Mouse (Mus musculus) CD8-positive naive resting alpha-beta T cell, adult 2 months (primary cell): ENCODE results near the gene Msl2.

Experiments used
- DNase-seq, 2 experiments: peaks; one replicate each; pipeline ENCODE4 v3.0.0; 2022; ENCODE audit warnings: low read depth in 2 of 2, low spot score in 2 of 2

The Msl2 gene

DNA sequence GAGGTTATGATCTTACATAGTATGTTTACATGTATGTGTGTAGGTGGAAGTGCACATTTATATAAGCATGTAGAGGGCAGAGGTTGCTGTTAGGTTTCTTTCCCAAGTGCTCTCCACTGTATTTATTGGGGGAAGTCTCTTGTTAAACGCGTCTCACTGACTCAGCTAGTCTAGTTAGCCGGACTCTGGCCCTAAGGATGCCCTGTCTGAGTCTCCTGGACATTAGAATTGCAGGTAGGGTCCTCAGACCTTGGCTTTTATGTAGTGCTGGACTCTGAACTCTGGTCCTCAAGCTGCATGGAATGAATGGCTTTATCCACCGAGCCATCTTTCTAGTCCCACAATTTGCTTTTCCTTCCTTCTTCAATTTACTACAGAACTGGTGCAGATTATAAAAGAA is 69.7 kb downstream of the Msl2 start:
- DNase-seq = no peak

DNA sequence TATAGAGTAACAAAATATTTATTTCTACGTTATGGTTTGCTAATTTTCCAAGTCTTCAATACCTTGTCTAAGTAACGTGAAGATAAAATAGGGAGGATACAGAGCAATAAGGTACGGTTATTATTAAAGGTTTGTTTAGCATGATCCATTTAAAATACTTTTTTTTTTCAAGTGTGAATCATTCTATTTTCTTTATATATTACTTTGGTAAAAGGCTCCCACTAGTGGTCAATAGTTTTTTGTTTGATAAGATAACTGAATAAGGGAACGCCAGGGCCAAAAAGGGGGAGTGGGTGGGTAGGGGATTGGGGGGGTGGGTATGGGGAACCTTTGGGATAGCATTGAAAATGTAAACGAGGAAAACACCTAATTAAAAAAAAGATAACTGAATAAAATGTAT is 79.0 kb downstream of the Msl2 start:
- DNase-seq = no peak
